Mouse (Mus musculus) gastrocnemius, adult 2 months (tissue): ENCODE measurements at regions not wholly inside any gene's neighbourhood (a gene's known extent, or its start where the extent isn't known, plus 50 kb on each side); places are given as distances from the start of the nearest gene placed in this dataset.
A peak's percentile ranks its signal among the peaks of the same experiment; 100 is the strongest.

ENCODE experiments used
- DNase-seq: peaks from one replicate; pipeline ENCODE4 v3.0.0; 2022
- H3K27ac ChIP-seq: fragments of 200-600 bp; 2 replicates; pipeline ENCODE4 v1.8.1; 2022; ENCODE audit warnings: mild to moderate bottlenecking
- H3K4me3 ChIP-seq: fragments of 200-600 bp; 2 replicates; pipeline ENCODE4 v1.8.1; 2022; ENCODE audit warnings: mild to moderate bottlenecking, moderate library complexity
- CTCF ChIP-seq: fragments of 200-600 bp; IDR thresholded peaks from 2 replicates; pipeline ENCODE4 v1.8.1; 2022; ENCODE audit warnings: antibody characterized with exemption, mild to moderate bottlenecking, moderate library complexity
- intact Hi-C: fragments of 180-260 bp; cut with DNase I; formaldehyde crosslinking; loops from one replicate; pipeline ENCODE4 v1.15.1; 2025

GRCm38 (mm10) chr9:115665337-115666004 lies 243.8 kb upstream of the Gadl1 start:
- intact Hi-C loops = no loop called here
- Histone ChIP-seq H3K4me3 (no peak overlapping the region), H3K27ac (no peak overlapping the region)
- TF ChIP-seq CTCF = no peak
- DNase-seq = no peak

GRCm38 (mm10) chr9:115666530-115666929 lies 242.7 kb upstream of the Gadl1 start:
- Histone ChIP-seq H3K27ac (no peak overlapping the region), H3K4me3 (no peak overlapping the region)
- DNase-seq = no peak
- no peak for TF ChIP-seq CTCF
- intact Hi-C loops = no loop called here

GRCm38 (mm10) chr9:115680703-115681576 lies 228.3 kb upstream of the Gadl1 start:
- intact Hi-C loops = no loop called here
- no peak overlapping the region for H3K4me3 ChIP-seq
- DNase-seq = no peak
- TF ChIP-seq CTCF = no peak
- H3K27ac ChIP-seq = no peak overlapping the region; the same call in 1 of the 2 replicates

- H3K27ac ChIP-seq = no peak overlapping the region
- no peak for DNase-seq
- no peak for TF ChIP-seq CTCF
- intact Hi-C loops = no loop called here
- H3K4me3 ChIP-seq = no peak overlapping the region
Measured at GRCm38 (mm10) chr9:115681841-115682240, 227.4 kb upstream of the Gadl1 start.

GRCm38 (mm10) chr9:115683951-115684350 lies 225.3 kb upstream of the Gadl1 start:
- intact Hi-C loops = no loop called here
- no peak for TF ChIP-seq CTCF
- no peak overlapping the region for H3K27ac ChIP-seq
- DNase-seq = no peak
- H3K4me3 ChIP-seq = no peak overlapping the region

GRCm38 (mm10) chr9:115686605-115687004 lies 222.7 kb upstream of the Gadl1 start:
- DNase-seq = no peak
- Histone ChIP-seq H3K4me3 (no peak overlapping the region), H3K27ac (no peak overlapping the region)
- intact Hi-C loops = no loop called here
- no peak for TF ChIP-seq CTCF

GRCm38 (mm10) chr9:115692837-115693236 lies 216.4 kb upstream of the Gadl1 start:
- no peak overlapping the region for H3K4me3 ChIP-seq
- peak; percentile 25 for TF ChIP-seq CTCF

GRCm38 (mm10) chr9:115703791-115704190 lies 205.5 kb upstream of the Gadl1 start:
- Histone ChIP-seq H3K27ac (no peak overlapping the region), H3K4me3 (no peak overlapping the region)
- DNase-seq = no peak
- intact Hi-C loops = loop anchor here (5.0 to 10.0 kb wide), 2 partner anchors 399 to 616 kb away; no protein-coding TSS in a partner anchor
- no peak for TF ChIP-seq CTCF

More at GRCm38 (mm10) chr9:115692837-115693236, 216.4 kb upstream of the Gadl1 start:
- no peak for DNase-seq
- intact Hi-C loops = no loop called here
- no peak overlapping the region for H3K27ac ChIP-seq

- intact Hi-C loops = loop anchor here (5.0 to 10.0 kb wide), 2 partner anchors 399 to 617 kb away; no protein-coding TSS in a partner anchor
Measured at GRCm38 (mm10) chr9:115704249-115704648, 205.0 kb upstream of the Gadl1 start.

GRCm38 (mm10) chr9:115705761-115706160 lies 203.5 kb upstream of the Gadl1 start:
- no peak for TF ChIP-seq CTCF
- Histone ChIP-seq H3K4me3 (no peak overlapping the region), H3K27ac (no peak overlapping the region)
- no peak for DNase-seq
- intact Hi-C loops = loop anchor here (5.0 to 10.0 kb wide), 2 partner anchors 401 to 543 kb away; no protein-coding TSS in a partner anchor

More at GRCm38 (mm10) chr9:115704249-115704648, 205.0 kb upstream of the Gadl1 start:
- H3K27ac ChIP-seq = no peak overlapping the region
- TF ChIP-seq CTCF = peak; percentile 87
- no peak overlapping the region for H3K4me3 ChIP-seq
- peak; percentile 66 for DNase-seq

- Histone ChIP-seq H3K27ac (no peak overlapping the region), H3K4me3 (no peak overlapping the region)
- DNase-seq = no peak
- no peak for TF ChIP-seq CTCF
- intact Hi-C loops = loop anchor here (5.0 to 10.0 kb wide), 2 partner anchors 404 to 546 kb away; no protein-coding TSS in a partner anchor
Measured at GRCm38 (mm10) chr9:115708199-115708934, 200.9 kb upstream of the Gadl1 start.

GRCm38 (mm10) chr9:115710039-115710739 lies 199.1 kb upstream of the Gadl1 start:
- intact Hi-C loops = loop anchor here (1.0 to 10.0 kb wide), 3 partner anchors 145 to 331 kb away; no protein-coding TSS in a partner anchor
- H3K27ac ChIP-seq = no peak overlapping the region
- peak; percentile 84 for TF ChIP-seq CTCF
- no peak overlapping the region for H3K4me3 ChIP-seq
- DNase-seq = peak; percentile 44
